ENCODE assay signal across 8 mouse cellular contexts in genomic region chr7:45717918-45718297, GRCm38 (mm10). TPM values are rescaled to one million over a fixed set of nuclear protein-coding genes. Genes with fewer than 3 reads are reported as not detected.
DNase-seq lines count a peak whose midpoint lies in the region; ATAC-seq lines count a peak whose summit lies in the region.

Gene Sphk2, minus strand, starts transcription at chr7:45718002.

- H3K27me3 ChIP-seq in hindbrain, embryonic 11.5 days (ENCODE audit: control insufficient read depth, insufficient read depth, low read length) = no peaks in the 10 kb centered on the region

- H3K4me1 ChIP-seq in hindbrain, embryonic 11.5 days (replicated peaks; ENCODE audit: control insufficient read depth, insufficient read depth, low read length) = peaks cover 17% of the 10 kb centered on the region

- no peaks in the 10 kb centered on the region for H3K9me3 ChIP-seq in hindbrain, embryonic 11.5 days (ENCODE audit: control insufficient read depth, low read length)

- peak; percentile 69 for ATAC-seq in hindbrain, embryonic 11.5 days (ENCODE audit: low FRiP score)

- peak within 1 kb of the TSS; percentile 95 for H3K9ac ChIP-seq in hindbrain, embryonic 11.5 days (ENCODE audit: low read depth, low read length)

- peaks cover 10% of the 10 kb centered on the region for H3K36me3 ChIP-seq in hindbrain, embryonic 11.5 days (ENCODE audit: control insufficient read depth, insufficient read depth, low read length)

- WGBS in hindbrain, embryonic 11.5 days = 0% methylated on average over 39 of the region's 41 CpGs

- H3K4me3 ChIP-seq in hindbrain, embryonic 11.5 days (ENCODE audit: low read depth, low read length) = peak within 1 kb of the TSS; percentile 93

- H3K4me2 ChIP-seq in hindbrain, embryonic 11.5 days (replicated peaks; ENCODE audit: low read depth, low read length) = peak within 1 kb of the TSS; percentile 84

- H3K27ac ChIP-seq in hindbrain, embryonic 11.5 days (ENCODE audit: low read depth, low read length) = peak within 1 kb of the TSS; percentile 81

- peak; percentile 97 for DNase-seq in MN1 (ENCODE audit: low spot score)
- DNase-seq in cerebellum, adult 9-10 months = peak; percentile 99
- DNase-seq in frontal cortex, adult 2 months (ENCODE audit: extremely low spot score in 1 of 2, low spot score in 1 of 2) = peak; percentile 97 to 99
- peak; percentile 100 for DNase-seq in hindbrain, embryonic 11.5 days (ENCODE audit: low spot score)
- peak; percentile 99 for DNase-seq in layer of hippocampus, postnatal 10 days (ENCODE audit: low spot score in 2 of 2)
- peak; percentile 99 for DNase-seq in lung, postnatal 10 days
- DNase-seq in ovary, postnatal 36 days (ENCODE audit: low spot score) = peak; percentile 98
- DNase-seq in thymus, postnatal 25 days = peak; percentile 98

RNA-seq across cellular contexts. Expression of gene Sphk2, which starts in this region (rescaled TPM):
- polyA plus RNA-seq in frontal cortex, adult 2 months (2012; rRNA removed) = 22.4 and 23.3 TPM in 2 replicates
- 13.6 and 17.6 TPM in 2 replicates for polyA plus RNA-seq in hindbrain, embryonic 11.5 days (2014; fragmentation: Nextera tagmentation; extraction: Ambion mirVana)
- total RNA-seq in layer of hippocampus, postnatal 10 days (2021) = 10 to 100 TPM; 27.3 to 27.7 TPM

Comparison
In these comparisons a context has a peak if more than half of its experiments do, and no peak if none do; other contexts are left out.
1. Peak in every context shown above with its lines: DNase-seq, ATAC-seq, H3K4me3 ChIP-seq and H3K27ac ChIP-seq.